Mouse (Mus musculus): ENCODE results near the gene Ces3b. TPM values are rescaled to one million over a fixed set of nuclear protein-coding genes. Genes with fewer than 3 reads are reported as not detected.
A peak's percentile ranks its signal among the peaks of the same experiment; 100 is the strongest.

The Ces3b gene
- total RNA-seq, 2 experiments from 2014 or later: 0.10 TPM; not detected in 1

DNA sequence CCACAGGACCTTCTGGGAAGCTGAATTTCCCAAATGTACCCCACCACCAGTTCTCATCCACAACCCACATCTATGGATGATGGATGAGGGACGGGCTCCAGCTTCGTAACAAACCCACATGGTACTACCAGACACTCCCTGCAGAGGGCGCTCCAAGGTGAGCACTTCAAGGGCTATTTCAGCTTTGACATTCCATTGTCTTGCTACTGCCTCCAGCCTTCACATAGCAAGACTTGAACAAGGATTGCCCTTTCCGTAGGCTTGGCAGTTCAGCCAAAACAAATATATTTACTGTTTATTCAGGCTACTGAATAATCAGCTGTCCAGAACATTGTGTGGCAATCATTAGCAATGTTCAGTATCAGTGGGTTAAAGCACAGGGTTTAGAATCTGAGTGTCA, 54.9 kb downstream of the Ces3b start:
- intact Hi-C loops (cut with DNase I): loop anchor here (1.0 kb wide), 1 partner anchor 78 kb away; no protein-coding TSS in a partner anchor
- peak; percentile 79 to 86 for DNase-seq

DNA sequence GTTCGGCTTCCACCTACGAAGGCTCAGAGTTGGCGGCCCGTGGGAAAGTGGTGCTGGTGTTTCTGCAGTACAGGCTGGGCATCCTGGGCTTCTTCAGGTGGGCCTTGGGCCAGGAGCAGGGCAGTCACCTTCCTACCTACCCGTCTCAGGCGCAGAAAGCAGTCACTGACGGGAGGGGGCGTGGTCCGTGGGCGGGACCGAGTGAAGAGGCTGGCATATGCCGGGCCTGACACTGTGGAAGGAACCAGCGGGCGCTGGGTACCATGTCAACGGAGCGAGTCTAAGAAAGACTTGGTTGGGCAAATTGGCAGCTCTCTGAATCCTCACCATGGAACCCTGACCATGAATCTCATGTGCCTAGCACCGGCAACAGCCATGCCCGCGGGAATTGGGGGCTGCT, 58.8 kb downstream of the Ces3b start:
- intact Hi-C loops (cut with DNase I): no loop called here
- DNase-seq: no peak

Other genes with a start within 250 kb of the Ces3b start
- not detected for gene Ces2c, start 236.7 kb upstream of the Ces3b start, total RNA-seq (2021)
- gene Ces2e, start 157.5 kb upstream of the Ces3b start, total RNA-seq (2021): under 1 TPM; 0.62 to 0.79 TPM
- not detected for gene Ces2f, start 136.4 kb upstream of the Ces3b start, total RNA-seq (2021)
- gene Ces2g, start 122.0 kb upstream of the Ces3b start, total RNA-seq (2021): 1 to 10 TPM; 2.9 to 4.7 TPM
- gene Ces2h, start 82.9 kb upstream of the Ces3b start, total RNA-seq (2021): not detected
- not detected for gene Ces3a, start 35.2 kb upstream of the Ces3b start, total RNA-seq (2021)
- not detected for gene Ces4a, start 48.0 kb downstream of the Ces3b start, total RNA-seq (2021)
- gene Cbfb, start 86.9 kb downstream of the Ces3b start, total RNA-seq (2021): 10 to 100 TPM; 32.4 to 37.0 TPM
- gene D230025D16Rik, start 141.4 kb downstream of the Ces3b start, total RNA-seq (2021): 10 to 100 TPM; 18.2 to 19.5 TPM
- 1 to 10 TPM; 8.9 to 9.5 TPM for gene B3gnt9, start 171.4 kb downstream of the Ces3b start, total RNA-seq (2021)
- gene Tradd, start 180.9 kb downstream of the Ces3b start, total RNA-seq (2021): 1 to 10 TPM; 9.1 to 9.7 TPM
- gene Fbxl8, start 180.9 kb downstream of the Ces3b start, total RNA-seq (2021): 1 to 10 TPM; 2.8 to 4.1 TPM
- under 1 TPM; 0.84 to 0.94 TPM for gene Hsf4, start 186.0 kb downstream of the Ces3b start, total RNA-seq (2021)
- gene Nol3, start 192.4 kb downstream of the Ces3b start, total RNA-seq (2021): 10 to 100 TPM; 14.7 to 16.2 TPM
- gene 4931428F04Rik, start 206.1 kb downstream of the Ces3b start, total RNA-seq (2021): 1 to 10 TPM; 2.8 to 6.3 TPM
- gene Exoc3l, start 212.3 kb downstream of the Ces3b start, total RNA-seq (2021): 10 to 100 TPM; 11.6 to 13.6 TPM
- gene E2f4, start 213.9 kb downstream of the Ces3b start, total RNA-seq (2021): 10 to 100 TPM; 25.6 to 29.0 TPM
- gene Elmo3, start 221.8 kb downstream of the Ces3b start, total RNA-seq (2021): 1 to 10 TPM; 1.1 to 1.5 TPM
- 1 to 10 TPM; 2.0 to 2.5 TPM for gene Lrrc29, start 242.5 kb downstream of the Ces3b start, total RNA-seq (2021)
- 10 to 100 TPM; 30.7 to 31.5 TPM for gene Tmem208, start 242.6 kb downstream of the Ces3b start, total RNA-seq (2021)